Mouse (Mus musculus) urinary bladder, adult 18-20 months (tissue): ENCODE measurements around the gene Mesp2.

Source experiments
- DNase-seq, 2 experiments: peaks; one replicate each; pipeline ENCODE4 v3.0.0; 2022; ENCODE audit warnings: low spot score in 2 of 2, mixed read lengths in 2 of 2

Gene Mesp2

GRCm38 (mm10) chr7:79803887-79804286, 6.6 kb upstream of the Mesp2 start:
- no peak for DNase-seq

- no peak for DNase-seq
Measured at GRCm38 (mm10) chr7:79808561-79808960, 2.0 kb upstream of the Mesp2 start.

GRCm38 (mm10) chr7:79813409-79813808, 2.9 kb downstream of the Mesp2 start:
- no peak for DNase-seq

GRCm38 (mm10) chr7:79818321-79818720, 7.8 kb downstream of the Mesp2 start:
- no peak for DNase-seq

GRCm38 (mm10) chr7:79819515-79819914, 9.0 kb downstream of the Mesp2 start:
- no peak for DNase-seq

- no peak for DNase-seq
Measured at GRCm38 (mm10) chr7:79819996-79820395, 9.5 kb downstream of the Mesp2 start.

GRCm38 (mm10) chr7:79822092-79822695, 11.7 kb downstream of the Mesp2 start:
- DNase-seq = no peak

GRCm38 (mm10) chr7:79828341-79828740, 17.8 kb downstream of the Mesp2 start:
- DNase-seq = no peak

- DNase-seq = no peak
Measured at GRCm38 (mm10) chr7:79831145-79831544, 20.6 kb downstream of the Mesp2 start.

- DNase-seq = no peak
Measured at GRCm38 (mm10) chr7:79831585-79831984, 21.1 kb downstream of the Mesp2 start.

- DNase-seq = no peak
Measured at GRCm38 (mm10) chr7:79832980-79833379, 22.5 kb downstream of the Mesp2 start.

GRCm38 (mm10) chr7:79835196-79835595, 24.7 kb downstream of the Mesp2 start:
- no peak for DNase-seq

GRCm38 (mm10) chr7:79837247-79837646, 26.7 kb downstream of the Mesp2 start:
- DNase-seq = no peak

- no peak for DNase-seq
Measured at GRCm38 (mm10) chr7:79842163-79842562, 31.6 kb downstream of the Mesp2 start.

- no peak for DNase-seq
Measured at GRCm38 (mm10) chr7:79844090-79844802, 33.7 kb downstream of the Mesp2 start.

- DNase-seq = no peak
Measured at GRCm38 (mm10) chr7:79846342-79846741, 35.8 kb downstream of the Mesp2 start.

GRCm38 (mm10) chr7:79847456-79848451, 37.2 kb downstream of the Mesp2 start:
- DNase-seq = no peak

- DNase-seq = no peak
Measured at GRCm38 (mm10) chr7:79856305-79856704, 45.8 kb downstream of the Mesp2 start.

GRCm38 (mm10) chr7:79858202-79858934, 47.8 kb downstream of the Mesp2 start:
- no peak for DNase-seq

GRCm38 (mm10) chr7:79858956-79859630, 48.6 kb downstream of the Mesp2 start:
- DNase-seq = no peak

GRCm38 (mm10) chr7:79860811-79861210, 50.3 kb downstream of the Mesp2 start, which contains the start of gene Anpep:
Gene Anpep (minus strand): TSS chr7:79861059.
- DNase-seq = no peak
